Mouse (Mus musculus): ENCODE results near the gene Tmtc2. TPM values are rescaled to one million over a fixed set of nuclear protein-coding genes. Genes with fewer than 3 reads are reported as not detected.

Tmtc2 gene
- total RNA-seq, 2 experiments from 2014 or later = 10.5 to 11.9 TPM

GRCm38 (mm10) chr10:105506046-105506445 lies 68.2 kb downstream of the Tmtc2 start:
- no peak for DNase-seq (ENCODE audit: extremely low spot score in 1 of 2, low spot score in 1 of 2)

- DNase-seq (ENCODE audit: extremely low spot score in 1 of 2, low spot score in 1 of 2) = no peak
These were observed 69.8 kb downstream of the Tmtc2 start for GRCm38 (mm10) chr10:105504472-105504871.

- DNase-seq (ENCODE audit: extremely low spot score in 1 of 2, low spot score in 1 of 2) = no peak
These were observed 72.5 kb downstream of the Tmtc2 start for GRCm38 (mm10) chr10:105501736-105502135.

- no peak for DNase-seq (ENCODE audit: extremely low spot score in 1 of 2, low spot score in 1 of 2)
These were observed 73.8 kb downstream of the Tmtc2 start for GRCm38 (mm10) chr10:105500482-105500881.

- DNase-seq (ENCODE audit: extremely low spot score in 1 of 2, low spot score in 1 of 2) = no peak
These were observed 79.0 kb downstream of the Tmtc2 start for GRCm38 (mm10) chr10:105495248-105495647.

- DNase-seq (ENCODE audit: extremely low spot score in 1 of 2, low spot score in 1 of 2) = no peak
These were observed 81.8 kb downstream of the Tmtc2 start for GRCm38 (mm10) chr10:105492485-105492884.

GRCm38 (mm10) chr10:105490748-105491147 lies 83.5 kb downstream of the Tmtc2 start:
- no peak for DNase-seq (ENCODE audit: extremely low spot score in 1 of 2, low spot score in 1 of 2)

- no peak for DNase-seq (ENCODE audit: extremely low spot score in 1 of 2, low spot score in 1 of 2)
These were observed 84.1 kb downstream of the Tmtc2 start for GRCm38 (mm10) chr10:105489970-105490735.

GRCm38 (mm10) chr10:105486977-105487376 lies 87.3 kb downstream of the Tmtc2 start:
- DNase-seq (ENCODE audit: extremely low spot score in 1 of 2, low spot score in 1 of 2) = no peak

- no peak for DNase-seq (ENCODE audit: extremely low spot score in 1 of 2, low spot score in 1 of 2)
These were observed 89.7 kb downstream of the Tmtc2 start for GRCm38 (mm10) chr10:105484355-105485094.

GRCm38 (mm10) chr10:105479771-105480170 lies 94.5 kb downstream of the Tmtc2 start:
- DNase-seq (ENCODE audit: extremely low spot score in 1 of 2, low spot score in 1 of 2) = no peak

- no peak for DNase-seq (ENCODE audit: extremely low spot score in 1 of 2, low spot score in 1 of 2)
These were observed 96.5 kb downstream of the Tmtc2 start for GRCm38 (mm10) chr10:105477623-105478238.

GRCm38 (mm10) chr10:105474162-105474830 lies 100.0 kb downstream of the Tmtc2 start:
- DNase-seq (ENCODE audit: extremely low spot score in 1 of 2, low spot score in 1 of 2) = no peak

GRCm38 (mm10) chr10:105464378-105464777 lies 109.9 kb downstream of the Tmtc2 start:
- no peak for DNase-seq (ENCODE audit: extremely low spot score in 1 of 2, low spot score in 1 of 2)

- no peak for DNase-seq (ENCODE audit: extremely low spot score in 1 of 2, low spot score in 1 of 2)
These were observed 120.8 kb downstream of the Tmtc2 start for GRCm38 (mm10) chr10:105453441-105453840.

GRCm38 (mm10) chr10:105447191-105447590 lies 127.1 kb downstream of the Tmtc2 start:
- DNase-seq (ENCODE audit: extremely low spot score in 1 of 2, low spot score in 1 of 2) = no peak

GRCm38 (mm10) chr10:105444309-105444708 lies 129.9 kb downstream of the Tmtc2 start:
- no peak for DNase-seq (ENCODE audit: extremely low spot score in 1 of 2, low spot score in 1 of 2)

GRCm38 (mm10) chr10:105434879-105435278 lies 139.4 kb downstream of the Tmtc2 start:
- DNase-seq (ENCODE audit: extremely low spot score in 1 of 2, low spot score in 1 of 2) = no peak

GRCm38 (mm10) chr10:105430885-105431284 lies 143.4 kb downstream of the Tmtc2 start:
- DNase-seq (ENCODE audit: extremely low spot score in 1 of 2, low spot score in 1 of 2) = no peak

GRCm38 (mm10) chr10:105430232-105430631 lies 144.0 kb downstream of the Tmtc2 start:
- DNase-seq (ENCODE audit: extremely low spot score in 1 of 2, low spot score in 1 of 2) = no peak

- no peak for DNase-seq (ENCODE audit: extremely low spot score in 1 of 2, low spot score in 1 of 2)
These were observed 146.2 kb downstream of the Tmtc2 start for GRCm38 (mm10) chr10:105428080-105428479.

Data from layer of hippocampus, postnatal 25 days (tissue).